Mouse (Mus musculus): ENCODE data around the gene Gm3233.
"Not testable (repeated sequence)": the region's sequence is repeated elsewhere in the genome, so short reads cannot be mapped to it uniquely, and the experiment has no call there.

Gm3233 gene

DNA sequence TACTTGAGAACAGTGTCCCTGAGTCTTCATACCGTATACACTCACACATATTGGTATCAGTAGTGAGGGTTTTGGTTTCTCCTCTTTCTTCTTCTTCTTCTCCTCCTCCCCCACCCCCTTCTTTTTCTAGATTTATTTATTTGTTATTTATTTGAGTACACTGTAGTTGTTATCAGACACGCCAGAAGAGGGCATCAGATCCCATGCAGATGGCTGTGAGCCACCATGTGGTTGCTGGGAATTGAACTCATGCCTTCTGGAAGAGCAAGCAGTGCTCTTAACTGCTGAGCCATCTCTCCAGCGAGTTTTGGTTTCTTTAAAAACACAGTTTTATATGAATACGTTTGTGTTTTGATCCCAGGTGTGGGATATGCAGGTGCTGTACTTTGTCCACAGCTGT is 31.2 kb downstream of the Gm3233 start:
- DNase-seq (ENCODE audit: low spot score in 2 of 2): no peak

- no peak for DNase-seq (ENCODE audit: low spot score in 2 of 2)
Measured at GRCm38 (mm10) chr10:77726186-77726585, 33.3 kb downstream of the Gm3233 start, which contains the start of gene Gm10100. Gene Gm10100 (plus strand): TSS chr10:77726486.

DNA sequence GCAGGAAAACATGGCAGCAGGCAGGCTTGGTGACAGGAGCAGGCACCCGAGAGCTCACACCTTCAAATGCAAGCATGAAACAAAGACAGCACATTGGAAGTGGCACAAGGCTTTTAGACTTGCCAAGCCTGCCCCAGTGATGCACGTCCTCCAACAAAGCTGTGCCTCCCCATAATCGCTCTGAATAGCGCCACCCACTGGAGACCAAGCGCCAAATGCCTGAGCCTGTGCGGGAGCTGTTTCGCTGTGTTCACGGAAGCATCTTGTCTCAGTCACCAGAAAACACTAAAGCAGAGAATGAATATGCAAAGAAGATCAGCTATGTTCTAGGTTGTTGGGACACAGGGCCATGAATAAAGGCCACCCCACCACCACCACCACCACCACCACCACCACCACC is 34.6 kb downstream of the Gm3233 start:
- DNase-seq (ENCODE audit: low spot score in 2 of 2): no peak

- DNase-seq (ENCODE audit: low spot score in 2 of 2): not testable (repeated sequence)
Measured at GRCm38 (mm10) chr10:77720299-77720698, 39.2 kb downstream of the Gm3233 start, which contains the start of gene Krtap12-1. Gene Krtap12-1 (plus strand): TSS chr10:77720599.

GRCm38 (mm10) chr10:77715507-77715906 is 44.0 kb downstream of the Gm3233 start, which contains the start of gene Gm10142:
Gene Gm10142 (plus strand): TSS chr10:77715807.
- DNase-seq (ENCODE audit: low spot score in 2 of 2): no peak

GRCm38 (mm10) chr10:77713734-77714133 is 45.7 kb downstream of the Gm3233 start:
- no peak for DNase-seq (ENCODE audit: low spot score in 2 of 2)

DNA sequence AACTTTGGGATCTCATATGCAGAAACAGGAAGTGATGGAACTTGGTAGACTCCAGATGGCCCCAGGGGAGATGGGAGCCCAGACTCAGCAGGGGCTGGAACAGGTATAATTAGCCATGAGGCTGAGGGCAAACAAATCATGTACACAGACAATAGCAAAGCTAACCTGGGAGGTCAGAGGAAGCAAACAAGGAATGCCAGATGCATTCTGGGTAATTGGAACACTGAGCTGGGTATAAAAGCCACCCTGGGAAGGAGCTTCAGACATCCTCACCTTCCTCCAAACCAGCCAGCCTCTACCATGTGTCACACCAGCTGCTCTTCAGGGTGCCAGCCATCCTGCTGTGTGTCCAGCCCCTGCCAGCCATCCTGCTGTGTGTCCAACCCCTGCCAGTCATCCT is 48.3 kb downstream of the Gm3233 start, which contains the start of gene Gm10024:
Gm10024 (plus strand) TSS at position 301 of the 400 bp plus-strand sequence.
- not testable (repeated sequence) for DNase-seq (ENCODE audit: low spot score in 2 of 2)

DNA sequence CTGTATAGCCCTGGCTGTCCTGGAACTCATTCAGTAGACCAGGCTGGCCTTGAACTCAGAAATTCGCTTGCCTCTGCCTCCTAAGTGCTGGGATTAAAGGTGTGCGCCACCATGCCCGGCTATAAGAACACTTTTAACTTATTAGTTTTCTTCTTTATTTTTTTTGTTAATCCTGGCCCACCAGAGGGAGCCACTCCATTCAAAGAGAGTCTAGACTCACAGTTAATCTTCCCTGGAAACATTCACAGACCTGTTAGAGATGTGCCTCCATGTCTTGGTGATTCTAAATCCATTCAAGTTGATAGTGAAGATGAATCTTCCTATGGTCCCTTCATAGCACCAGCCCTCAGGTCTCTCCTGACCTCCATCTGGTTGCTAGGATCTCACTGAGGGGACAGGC is 49.7 kb downstream of the Gm3233 start:
- DNase-seq (ENCODE audit: low spot score in 2 of 2): no peak
